Mouse (Mus musculus) kidney, embryonic 16.5 days (tissue): ENCODE results near the gene Fam47c. TPM values are rescaled to one million over a fixed set of nuclear protein-coding genes. Genes with fewer than 3 reads are reported as not detected.

ENCODE experiments used
- ATAC-seq: fragments of 200-750 bp; cut with Nextera tagmentation; 2 replicates; pipeline ENCODE4 v1.8.0; 2017; ENCODE audit warnings: moderate TSS enrichment; ENCODE audit not compliant: low FRiP score, low TSS enrichment
- H3K27ac ChIP-seq: fragments of 300-500 bp; sonication (generic); 2 replicates; pipeline ENCODE4 v1.5.1; 2014; ENCODE audit warnings: low read length
- H3K27me3 ChIP-seq: fragments of 300-500 bp; sonication (generic); 2 replicates; pipeline ENCODE4 v1.6.1; 2014; ENCODE audit warnings: low read length, control low read depth, mixed read lengths; ENCODE audit not compliant: insufficient read depth
- H3K36me3 ChIP-seq: fragments of 300-500 bp; sonication (generic); 2 replicates; pipeline ENCODE4 v1.6.1; 2014; ENCODE audit warnings: low read length, control low read depth, mixed read lengths; ENCODE audit not compliant: insufficient read depth
- H3K4me1 ChIP-seq: fragments of 300-500 bp; sonication (generic); 2 replicates; pipeline ENCODE4 v1.6.1; 2014; ENCODE audit warnings: low read length, control low read depth, mixed read lengths; ENCODE audit not compliant: insufficient read depth
- H3K4me2 ChIP-seq: fragments of 300-500 bp; sonication (generic); replicated peaks from 2 replicates; pipeline ENCODE4 v1.6.1; 2014; ENCODE audit warnings: low read depth, low read length
- H3K4me3 ChIP-seq: fragments of 300-500 bp; sonication (generic); 2 replicates; pipeline ENCODE4 v1.5.1; 2014; ENCODE audit warnings: mild to moderate bottlenecking, low read length
- H3K9ac ChIP-seq: fragments of 300-500 bp; sonication (generic); replicated peaks from 2 replicates; pipeline ENCODE4 v1.6.1; 2014; ENCODE audit warnings: low read length
- H3K9me3 ChIP-seq: fragments of 300-500 bp; sonication (generic); 2 replicates; pipeline ENCODE4 v1.6.1; 2016; ENCODE audit warnings: low read length, control low read depth
- WGBS: fragments of 180-500 bp; shearing (Covaris S2); extraction: QIAGEN DNeasy Blood & Tissue Kit; methylation state at CpG from one replicate; pipeline ENCODE4 v1.1.7; 2014; 5-methylcytosine and 5-hydroxymethylcytosine counted together
- polyA plus RNA-seq: library from polyadenylated mRNA; unstranded; fragments of >200 nt; fragmentation: Nextera tagmentation; extraction: Ambion mirVana; gene quantifications from 2 replicates; pipeline ENCODE4 v1.2.1, GENCODE M21; 2015

The Fam47c gene
- polyA plus RNA-seq, result not detected in 2 replicates

GRCm38 (mm10) chrX:78737463-78737862 is at the start of gene Fam47c:
Gene Fam47c (plus strand): TSS chrX:78737763.
- Histone ChIP-seq H3K27me3 (no peaks in the 10 kb centered on the region), H3K4me3 (no peak within 1 kb of the TSS), H3K36me3 (no peaks in the 10 kb centered on the region), H3K4me2 (no peak within 1 kb of the TSS), H3K27ac (no peak within 1 kb of the TSS), H3K9me3 (0 out of 2 replicates have a peak, but pooled peaks cover 7% of the 10 kb centered on the region), H3K4me1 (no peaks in the 10 kb centered on the region), H3K9ac (no peak within 1 kb of the TSS)
- ATAC-seq, result no peak
- 92% methylated on average over 3 of the region's 3 CpGs for whole genome bisulfite sequencing

GRCm38 (mm10) chrX:78769408-78769807 is 31.8 kb downstream of the Fam47c start:
- H3K9ac ChIP-seq, result no peak overlapping the region
- H3K27me3 ChIP-seq, result no peaks in the 10 kb centered on the region
- H3K9me3 ChIP-seq, result no peaks in the 10 kb centered on the region
- WGBS, result 52% methylated on average over 2 of the region's 2 CpGs
- H3K4me1 ChIP-seq, result no peaks in the 10 kb centered on the region
- no peaks in the 10 kb centered on the region for H3K36me3 ChIP-seq
- no peak overlapping the region for H3K4me3 ChIP-seq
- no peak for ATAC-seq
- no peak overlapping the region for H3K27ac ChIP-seq
- no peak overlapping the region for H3K4me2 ChIP-seq

- H3K4me1 ChIP-seq, result no peaks in the 10 kb centered on the region
- WGBS, result 76% methylated on average over 2 of the region's 2 CpGs
These were observed 39.5 kb downstream of the Fam47c start for GRCm38 (mm10) chrX:78777078-78777477.

More at GRCm38 (mm10) chrX:78777078-78777477, 39.5 kb downstream of the Fam47c start:
- Histone ChIP-seq H3K27me3 (no peaks in the 10 kb centered on the region), H3K27ac (no peak overlapping the region), H3K36me3 (no peaks in the 10 kb centered on the region), H3K9ac (no peak overlapping the region), H3K4me2 (no peak overlapping the region), H3K9me3 (0 out of 2 replicates have a peak, but pooled peaks cover 3% of the 10 kb centered on the region), H3K4me3 (no peak overlapping the region)
- ATAC-seq, result no peak

Other genes with a start within 250 kb of the Fam47c start
- gene Prrg1, start 153.9 kb upstream of the Fam47c start, polyA plus RNA-seq, result 8.4 and 10.0 TPM in 2 replicates